Mouse (Mus musculus) gastrocnemius, adult 8-10 months (tissue): ENCODE results near the gene Brwd1. TPM values are rescaled to one million over a fixed set of nuclear protein-coding genes. Genes with fewer than 3 reads are reported as not detected.
"Not testable (repeated sequence)": the region's sequence is repeated elsewhere in the genome, so short reads cannot be mapped to it uniquely, and the experiment has no call there.

Experiments used
- DNase-seq, 2 experiments: peaks; one replicate each; pipeline ENCODE4 v3.0.0; 2022; ENCODE audit warnings: low spot score in 2 of 2
- total RNA-seq, 4 experiments: library from RNA; stranded (reverse); gene quantifications; 2 replicates each; pipeline ENCODE4 v1.2.4; 2022

Gene Brwd1
- total RNA-seq, 4 experiments from 2014 or later: 48.0 to 63.0 (median 55.2) TPM

DNA sequence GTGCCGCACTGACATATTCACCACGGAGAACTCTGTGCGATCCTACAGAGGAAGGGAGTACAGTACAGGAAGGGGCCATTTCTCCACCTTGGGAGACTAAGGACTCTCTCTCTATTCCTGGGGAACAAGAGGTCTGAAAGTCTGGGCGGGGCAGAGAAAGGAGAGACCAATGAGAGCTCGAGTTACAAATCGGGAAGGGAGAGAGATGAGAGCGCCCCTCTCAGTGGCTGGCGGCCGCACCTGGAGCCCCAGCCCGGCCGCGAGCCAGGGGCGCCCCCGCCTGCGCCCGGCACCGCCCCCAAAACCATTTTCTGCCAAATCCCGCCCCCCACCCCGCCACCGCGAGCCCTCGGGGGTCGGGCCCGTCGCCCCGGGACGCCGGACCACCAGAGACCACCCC lies 995 bp downstream of the Brwd1 start:
- DNase-seq: peak; percentile 84 to 87

DNA sequence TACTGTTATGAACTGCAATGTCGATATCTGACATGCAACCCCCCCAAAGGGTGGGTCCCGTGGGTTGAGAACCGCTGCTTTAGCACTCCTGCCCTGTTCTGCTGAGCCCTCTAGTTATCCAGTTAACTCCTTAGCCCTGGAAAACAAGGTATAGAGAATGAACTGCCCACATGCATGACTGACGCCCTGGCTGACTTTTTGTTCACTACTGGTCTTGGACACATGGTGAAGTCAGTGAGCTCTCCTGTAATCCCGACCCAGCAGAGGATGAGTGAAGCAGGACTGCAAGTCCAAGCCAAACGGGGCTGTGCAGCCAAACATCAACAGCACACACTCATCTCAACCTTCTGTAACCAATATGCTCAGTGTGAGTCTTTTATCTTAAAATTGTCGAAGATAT lies 1.8 kb downstream of the Brwd1 start:
- DNase-seq: no peak

DNA sequence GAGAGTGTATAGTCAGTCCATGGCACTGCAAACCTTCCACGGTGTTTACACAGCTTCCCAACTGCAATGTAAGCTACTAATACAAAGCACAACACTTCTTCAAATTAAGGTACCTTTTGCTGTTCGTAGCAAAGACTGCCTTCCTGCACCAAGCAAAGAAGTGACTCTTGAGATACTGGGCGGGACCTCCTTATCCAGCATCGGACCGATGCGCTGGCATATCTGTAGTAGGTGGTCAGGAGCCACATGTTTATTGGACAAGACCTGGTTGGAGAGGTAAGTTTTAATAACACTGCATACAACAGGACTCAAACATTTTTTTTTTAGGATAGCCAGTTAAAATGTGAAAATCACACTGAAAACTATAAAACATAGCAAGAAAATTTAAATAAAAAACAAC lies 14.0 kb downstream of the Brwd1 start:
- DNase-seq: no peak

DNA sequence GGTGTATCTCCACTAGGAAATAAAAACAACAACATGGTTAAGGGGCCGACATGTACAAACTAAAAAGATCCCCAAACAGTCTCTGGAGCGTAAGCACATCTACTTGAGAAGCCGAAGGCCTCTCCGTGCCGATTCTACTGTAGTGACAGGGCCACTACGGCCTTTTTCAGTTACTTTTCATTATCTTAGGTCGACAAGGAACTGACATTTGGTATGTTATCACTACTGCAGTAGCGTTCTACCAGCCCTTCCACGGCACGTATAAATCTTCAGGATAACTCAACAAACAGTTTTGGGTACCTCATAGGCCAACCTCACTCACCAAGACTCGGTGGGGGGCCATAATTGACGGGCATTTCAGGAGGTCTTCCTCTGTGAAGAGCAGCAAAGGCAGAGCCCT lies 16.2 kb downstream of the Brwd1 start:
- DNase-seq: no peak

DNA sequence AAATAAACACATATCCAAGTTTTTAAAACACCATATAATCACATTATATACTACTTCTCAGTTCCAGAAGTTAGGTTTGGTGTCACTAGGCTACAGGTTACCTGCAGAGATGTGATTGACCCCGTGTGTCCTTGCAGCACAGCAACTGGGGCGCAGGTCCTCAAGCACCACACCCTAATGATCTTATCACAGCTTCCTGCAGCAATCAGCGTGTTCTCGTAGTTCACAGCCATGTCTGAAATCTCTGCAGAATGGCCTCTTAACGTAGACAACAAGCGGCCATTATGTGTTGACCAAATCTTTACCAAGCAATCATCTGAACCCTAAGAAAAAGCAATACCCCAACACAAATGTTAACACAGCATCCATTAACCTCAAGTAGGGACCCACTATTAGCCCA lies 17.7 kb downstream of the Brwd1 start:
- DNase-seq: no peak

DNA sequence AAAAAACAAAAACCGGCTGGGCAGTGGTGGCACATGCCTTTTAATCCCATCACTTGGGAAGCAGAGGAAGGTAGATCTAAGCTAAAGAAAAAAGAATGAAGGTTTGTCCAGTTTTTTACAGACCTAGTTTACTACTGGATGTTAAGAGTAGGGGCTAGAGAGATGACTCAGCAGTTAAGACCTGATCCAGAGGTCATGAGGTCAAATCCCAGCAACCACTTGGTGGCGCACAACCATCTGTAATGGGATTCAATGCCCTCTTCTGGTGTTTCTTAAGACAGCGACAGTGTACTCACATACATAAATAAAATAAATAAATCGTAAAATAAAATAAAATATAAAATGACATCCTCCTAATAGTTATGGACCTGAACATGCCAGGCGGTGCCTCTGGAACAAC lies 38.2 kb downstream of the Brwd1 start:
- DNase-seq: peak; percentile 41 to 43

DNA sequence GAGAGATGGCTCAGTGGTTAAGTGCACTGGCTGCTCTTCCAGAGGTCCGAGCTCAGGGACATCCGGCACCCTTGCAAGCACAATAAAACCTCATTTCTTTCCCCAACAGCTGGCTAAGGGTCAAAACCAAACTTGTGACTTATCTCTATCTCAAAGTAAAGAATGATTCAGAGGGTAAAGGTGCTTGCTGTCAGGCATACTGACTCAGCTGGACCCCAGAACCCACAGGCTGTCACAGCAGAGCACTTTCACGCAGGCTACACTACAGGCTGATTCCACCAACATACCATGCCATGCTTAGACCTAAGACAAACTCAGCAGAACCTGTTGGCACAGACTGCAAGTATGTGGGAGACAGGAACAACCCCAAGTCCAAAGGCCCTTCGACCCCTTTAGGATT lies 41.6 kb downstream of the Brwd1 start:
- DNase-seq: no peak

DNA sequence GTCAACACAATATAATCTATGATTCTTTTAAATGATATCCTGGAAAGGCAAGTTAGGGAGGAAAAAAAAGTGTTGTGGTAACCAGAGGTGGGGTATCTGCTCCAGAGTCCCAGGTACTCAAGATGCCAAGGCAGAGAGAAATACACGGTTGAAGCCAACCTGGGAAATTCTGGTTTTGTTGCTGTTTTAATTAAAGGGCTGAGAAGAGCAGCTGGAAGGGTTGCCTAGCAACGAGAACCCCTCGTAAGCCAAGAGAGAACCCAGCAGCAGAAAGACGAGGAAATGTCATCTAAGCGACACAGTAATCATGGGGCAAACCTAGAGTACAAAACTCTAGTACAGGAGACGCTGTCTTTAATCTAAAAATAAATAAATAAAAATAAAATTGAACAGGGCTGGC lies 42.8 kb downstream of the Brwd1 start:
- no peak for DNase-seq

DNA sequence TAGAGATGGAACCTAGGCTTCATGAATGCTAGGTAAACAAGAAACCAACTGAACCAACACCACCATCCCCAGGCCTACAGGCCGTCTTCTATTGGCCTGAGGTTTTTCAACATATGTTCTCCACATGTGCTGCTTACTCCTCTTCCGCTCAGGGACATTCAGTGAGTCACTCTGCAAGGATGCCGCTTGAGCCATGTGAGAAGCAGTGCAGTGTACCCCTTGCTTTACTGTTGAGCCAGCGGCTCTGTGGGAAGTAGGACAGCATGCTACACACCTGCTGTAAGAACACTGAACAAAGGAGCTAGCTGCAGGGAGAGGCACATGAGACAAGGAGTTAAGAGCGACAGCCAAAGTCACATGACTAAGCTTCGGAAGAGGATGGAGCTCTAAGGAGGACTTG lies 47.9 kb downstream of the Brwd1 start:
- DNase-seq: no peak

DNA sequence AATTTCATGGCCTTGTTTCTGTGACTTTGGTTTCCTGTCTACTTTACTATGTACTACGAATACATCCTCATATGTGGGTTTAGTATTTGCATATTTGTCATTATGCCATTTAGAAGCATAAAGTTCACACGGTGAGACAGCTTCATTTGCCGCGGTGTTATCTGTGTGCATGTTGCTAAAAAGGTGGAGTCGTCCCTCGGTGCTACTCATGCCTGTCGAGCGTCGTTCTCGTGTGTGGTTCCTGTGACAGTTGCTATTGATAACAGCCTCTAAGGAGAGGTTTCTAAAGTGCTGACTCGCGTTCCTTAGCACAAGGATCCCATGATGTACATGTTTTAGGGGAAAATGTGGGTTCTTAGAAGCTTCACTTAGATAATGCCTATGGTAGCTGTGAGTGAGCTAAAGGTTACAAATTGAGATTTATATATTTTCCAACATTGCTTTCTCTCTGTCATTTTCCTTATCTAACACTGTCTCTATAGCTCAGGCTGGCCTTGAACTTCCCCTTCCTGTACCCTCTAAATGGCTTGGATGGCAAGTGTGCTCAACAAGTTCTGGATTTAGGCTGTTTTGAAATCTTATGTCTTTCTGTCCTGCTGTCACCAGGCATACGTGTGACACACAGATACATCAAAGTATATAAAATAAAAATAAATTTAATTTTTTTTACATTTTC lies 49.8 kb downstream of the Brwd1 start:
- no peak for DNase-seq

DNA sequence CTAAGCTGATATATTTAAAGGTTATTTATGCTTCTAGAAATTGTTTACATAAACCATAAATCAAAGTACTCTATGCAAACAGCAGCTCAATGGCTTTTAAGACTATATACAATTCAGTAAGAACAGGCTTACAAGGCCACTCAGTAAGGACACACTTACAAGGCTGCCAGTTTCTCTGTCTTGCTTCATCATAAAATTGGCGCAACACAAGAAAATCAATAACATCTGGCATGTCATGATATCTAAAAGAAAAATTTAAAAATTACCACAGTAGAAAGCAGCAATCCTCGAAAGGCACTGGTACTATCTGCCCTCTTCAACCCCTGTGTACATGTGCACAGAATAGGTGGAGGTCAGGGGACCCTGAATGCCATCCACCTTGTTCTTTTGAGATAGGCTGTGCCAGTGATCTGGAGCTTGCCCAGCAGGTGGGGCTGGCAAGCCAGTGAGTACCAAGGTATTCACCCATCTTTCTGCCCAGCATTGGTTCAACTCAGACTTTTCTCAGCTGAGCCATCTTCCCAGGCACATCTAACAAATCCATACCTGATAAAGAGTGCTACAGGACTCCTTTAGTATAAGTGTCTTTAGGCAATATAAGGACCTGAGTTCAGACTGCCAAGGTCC lies 51.7 kb downstream of the Brwd1 start:
- DNase-seq: no peak

DNA sequence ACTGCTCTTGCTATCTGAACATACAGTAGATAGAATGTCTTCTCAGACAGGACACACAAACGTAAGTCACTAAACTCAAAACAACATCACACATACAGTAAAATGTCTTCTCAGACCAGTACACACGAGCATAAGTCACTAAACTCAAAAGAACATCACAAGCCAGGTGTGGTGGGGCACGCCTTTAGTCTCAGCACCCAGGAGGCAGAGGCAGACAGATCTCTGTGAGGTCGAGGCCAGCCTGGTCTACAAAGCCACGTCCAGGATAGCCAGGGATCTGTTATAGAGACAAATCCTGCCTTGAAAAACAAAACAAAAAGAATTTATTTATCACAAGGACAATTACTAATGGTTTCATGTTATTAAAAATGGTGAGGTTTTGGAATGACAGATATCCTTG lies 56.1 kb downstream of the Brwd1 start:
- DNase-seq: no peak

DNA sequence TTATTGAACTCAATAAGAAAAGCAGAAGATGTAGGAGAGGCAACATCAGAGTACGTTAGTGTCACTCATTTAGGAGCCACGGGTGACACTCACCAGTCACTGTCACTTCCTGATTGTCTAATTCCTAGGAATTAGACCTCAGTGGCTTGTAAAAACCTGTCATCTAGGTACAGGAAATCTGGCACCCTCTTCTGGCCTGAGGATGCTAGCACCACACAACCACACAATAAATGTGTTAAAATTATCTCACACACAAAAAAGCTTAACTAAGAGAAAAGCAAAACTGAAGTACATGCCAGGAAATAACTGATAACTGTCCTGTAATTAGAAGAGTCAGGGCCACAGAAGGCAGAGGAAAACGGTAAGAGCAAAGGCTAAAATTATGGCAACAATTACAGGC lies 57.1 kb downstream of the Brwd1 start:
- no peak for DNase-seq

DNA sequence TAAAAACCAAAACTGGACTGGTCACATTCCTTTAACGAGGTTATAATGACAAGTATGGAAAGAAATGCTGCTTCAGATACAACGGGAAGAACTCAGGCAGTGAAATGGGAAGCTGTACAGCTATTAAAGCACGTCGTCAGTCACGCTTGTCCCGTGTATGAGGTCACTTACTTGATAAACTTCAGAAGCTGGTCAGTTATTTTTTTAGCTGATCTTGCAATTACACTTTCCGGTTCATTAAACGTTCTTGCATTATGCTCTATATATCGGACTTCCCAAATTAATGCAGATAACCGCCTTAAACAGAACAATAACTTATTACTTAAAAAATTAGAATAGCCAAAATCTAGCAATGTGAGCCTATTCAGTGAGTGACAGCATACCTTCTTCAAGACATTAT lies 61.3 kb downstream of the Brwd1 start:
- no peak for DNase-seq

DNA sequence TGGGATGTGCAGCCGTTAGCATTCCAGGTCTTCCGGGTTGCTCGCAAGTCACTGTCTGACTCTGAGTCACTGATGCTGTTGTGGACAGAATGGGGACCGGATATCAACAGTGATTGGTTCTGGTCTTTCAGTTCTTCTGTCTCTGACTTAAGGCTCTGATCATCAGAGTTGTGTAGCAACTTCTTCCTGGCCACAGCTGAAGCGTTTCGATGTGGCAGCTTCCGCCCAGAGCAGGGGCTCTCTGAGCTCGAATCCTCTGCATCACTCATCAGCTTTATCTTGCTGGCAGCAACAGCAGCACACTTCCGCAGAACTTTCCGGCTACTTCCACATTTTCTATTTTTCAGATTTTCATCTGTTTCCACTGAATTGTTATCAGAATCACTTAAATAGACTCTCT lies 73.2 kb downstream of the Brwd1 start:
- not testable (repeated sequence) for DNase-seq

DNA sequence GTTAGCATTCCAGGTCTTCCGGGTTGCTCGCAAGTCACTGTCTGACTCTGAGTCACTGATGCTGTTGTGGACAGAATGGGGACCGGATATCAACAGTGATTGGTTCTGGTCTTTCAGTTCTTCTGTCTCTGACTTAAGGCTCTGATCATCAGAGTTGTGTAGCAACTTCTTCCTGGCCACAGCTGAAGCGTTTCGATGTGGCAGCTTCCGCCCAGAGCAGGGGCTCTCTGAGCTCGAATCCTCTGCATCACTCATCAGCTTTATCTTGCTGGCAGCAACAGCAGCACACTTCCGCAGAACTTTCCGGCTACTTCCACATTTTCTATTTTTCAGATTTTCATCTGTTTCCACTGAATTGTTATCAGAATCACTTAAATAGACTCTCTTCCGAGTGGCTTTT lies 78.0 kb downstream of the Brwd1 start:
- DNase-seq: not testable (repeated sequence)

DNA sequence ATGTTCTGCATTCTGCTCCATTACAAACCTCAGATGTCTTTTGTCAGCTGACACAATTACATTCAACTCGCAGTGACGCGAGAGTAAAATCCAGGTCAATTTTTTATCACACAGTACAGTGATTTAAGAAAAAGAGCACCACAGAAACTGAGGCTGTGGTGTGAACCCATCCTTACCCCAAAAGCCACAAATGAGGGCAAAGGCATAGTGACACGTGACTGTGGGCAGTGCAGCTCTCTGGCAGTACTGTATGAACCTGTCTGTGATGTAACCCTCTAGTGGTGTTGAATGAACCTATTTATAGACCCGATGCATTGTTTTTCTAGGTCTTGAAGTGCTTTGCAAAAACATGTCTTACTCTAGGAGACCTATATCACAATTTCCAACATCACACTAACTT lies 83.0 kb downstream of the Brwd1 start:
- no peak for DNase-seq

DNA sequence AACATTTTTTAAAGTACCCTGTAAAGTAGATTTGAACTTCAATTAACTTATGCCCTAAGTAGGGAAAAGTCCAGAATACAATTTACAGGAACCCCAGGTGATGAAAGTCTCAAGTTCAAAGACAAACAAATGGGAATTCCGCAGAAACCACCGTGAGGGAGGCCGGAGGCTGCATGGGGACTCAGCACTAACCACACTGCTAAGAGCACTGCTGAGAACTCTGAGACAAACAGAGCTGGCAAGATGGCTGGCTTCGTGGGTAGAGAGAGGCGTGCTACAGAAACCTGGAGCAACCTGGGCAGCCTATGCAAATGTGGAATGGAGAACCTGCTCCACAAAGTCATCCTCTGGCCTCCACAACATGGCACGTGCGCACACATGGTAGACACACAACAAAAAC lies 86.2 kb downstream of the Brwd1 start:
- DNase-seq: no peak

DNA sequence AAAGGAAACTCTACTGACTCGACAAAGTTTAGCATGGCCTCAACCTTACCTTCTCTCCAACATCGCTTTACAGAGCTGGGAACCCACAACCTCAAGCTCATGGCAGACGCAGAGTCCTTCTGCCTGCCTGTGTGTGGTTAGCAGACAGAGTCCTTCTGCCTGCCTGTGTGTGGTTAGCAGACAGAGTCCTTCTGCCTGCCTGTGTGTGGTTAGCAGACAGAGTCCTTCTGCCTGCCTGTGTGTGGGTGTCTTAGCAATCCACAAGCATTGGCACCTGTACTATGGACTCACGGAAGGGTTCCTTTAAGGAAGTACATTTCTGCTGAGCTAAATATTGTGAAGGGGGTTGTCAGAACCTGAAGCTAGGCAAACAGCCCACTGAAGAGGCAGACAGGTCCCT lies 87.8 kb downstream of the Brwd1 start:
- DNase-seq: not testable (repeated sequence)

DNA sequence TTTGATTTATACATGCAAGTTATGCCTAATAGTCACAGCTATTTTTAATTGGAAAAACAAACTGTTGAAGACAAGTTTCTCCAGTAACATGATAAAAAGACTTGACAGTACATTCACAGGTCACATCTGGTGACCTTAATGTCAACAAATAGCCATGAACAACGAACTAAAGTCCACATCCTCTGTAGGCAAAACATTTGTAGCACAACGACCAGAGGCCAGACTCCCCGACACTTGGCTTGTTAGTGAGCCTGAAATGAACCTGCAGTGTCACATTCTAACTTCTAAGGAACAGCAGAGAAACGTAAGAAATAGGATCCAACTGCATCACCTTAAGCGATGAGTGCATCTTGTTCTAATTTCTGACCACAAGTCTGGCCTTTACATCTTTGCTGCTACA lies 89.7 kb downstream of the Brwd1 start:
- DNase-seq: no peak

DNA sequence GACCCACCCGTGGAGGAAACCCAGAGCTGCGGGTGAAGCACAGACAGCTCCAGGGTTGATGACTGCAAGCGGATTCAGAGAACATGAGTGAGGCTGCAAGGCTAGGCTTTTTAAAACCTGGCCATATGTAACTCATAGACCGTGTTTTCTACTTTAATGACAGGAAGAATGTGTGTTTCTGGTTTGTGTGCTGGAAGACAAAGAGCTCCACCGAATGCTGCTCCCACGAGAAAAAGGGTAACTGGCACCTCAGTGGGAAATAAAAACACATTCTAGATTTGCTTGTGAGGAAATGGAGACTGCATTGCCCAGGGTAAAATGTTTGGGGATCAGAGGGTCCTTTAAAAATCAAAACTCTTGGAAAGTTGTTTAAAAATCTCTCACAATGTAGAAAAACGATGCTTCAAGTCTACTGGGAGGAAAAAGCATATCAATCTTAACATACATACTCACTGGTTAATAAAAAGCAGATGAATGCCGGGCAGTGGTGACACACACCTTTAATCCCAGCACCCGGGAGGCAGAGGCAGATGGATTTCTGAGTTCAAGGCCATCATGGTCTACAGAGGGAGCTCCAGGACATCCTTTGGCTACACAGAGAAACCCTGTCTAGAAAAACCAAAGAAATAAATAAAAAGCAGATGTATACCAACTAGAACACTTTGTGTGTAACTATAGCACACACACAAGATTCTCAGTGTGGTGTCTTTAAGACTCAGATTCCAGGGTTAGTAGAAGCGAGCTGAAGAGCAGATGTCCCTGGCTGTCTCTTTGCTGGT lies 91.0 kb downstream of the Brwd1 start:
- DNase-seq: no peak

DNA sequence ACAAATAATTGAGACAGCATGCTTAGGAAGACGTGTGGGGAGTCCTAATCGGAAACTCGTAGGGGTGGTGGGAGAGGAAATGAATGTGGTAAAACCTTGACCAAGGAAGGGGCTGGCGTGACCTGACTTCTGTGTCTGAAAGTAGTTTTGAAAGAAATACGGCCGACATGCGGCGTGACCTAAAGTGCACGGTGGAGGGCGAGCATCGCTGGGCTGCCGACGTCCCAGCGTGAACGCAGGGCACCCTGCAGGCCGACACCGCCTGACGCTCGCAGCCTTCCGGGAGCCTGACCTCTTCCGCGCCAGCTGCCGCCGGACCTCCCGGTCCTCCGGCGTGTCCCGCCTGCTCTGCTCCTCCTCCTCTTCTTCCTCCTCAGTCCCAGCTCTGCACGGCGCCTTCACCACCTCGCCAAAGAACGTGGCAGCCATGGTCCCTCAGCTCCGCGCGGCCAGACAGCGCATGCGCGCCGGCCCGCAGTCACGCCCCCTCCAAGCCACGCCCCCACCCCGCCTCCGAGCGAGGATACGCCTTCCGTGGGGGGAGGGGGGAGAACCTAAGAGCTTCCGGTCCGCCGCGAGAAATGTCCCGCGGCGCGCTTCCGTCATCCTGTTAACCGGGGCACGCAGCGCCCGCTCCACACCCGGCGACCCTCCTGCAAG lies 91.7 kb downstream of the Brwd1 start, which contains the start of gene Psmg1:
Gene Psmg1 (minus strand): TSS at position 499 of the 660 bp plus-strand sequence.
- peak; percentile 93 to 94 for DNase-seq
